Mouse (Mus musculus): ENCODE results near the gene Fhl4. TPM values are rescaled to one million over a fixed set of nuclear protein-coding genes. Genes with fewer than 3 reads are reported as not detected.

Gene Fhl4
- 1.4 and 1.7 TPM in 2 replicates for polyA plus RNA-seq (2014; fragmentation: Nextera tagmentation; extraction: Ambion mirVana)

GRCm38 (mm10) chr10:85102247-85103084 lies at the start of gene Fhl4, which contains the start of gene Tmem263:
Fhl4 (minus strand) TSS chr10:85102495.
Tmem263 (plus strand) TSS chr10:85102627.
- H3K4me2 ChIP-seq (ENCODE audit: low read depth, low read length, severe bottlenecking), result peak within 1 kb of the TSS; percentile 92
- H3K27me3 ChIP-seq (ENCODE audit: control insufficient read depth, insufficient read depth, low read length), result no peaks in the 10 kb centered on the region
- peak within 1 kb of the TSS; percentile 51 for H3K27ac ChIP-seq (ENCODE audit: low read depth, low read length)
- H3K9me3 ChIP-seq (ENCODE audit: control insufficient read depth, low read length), result no peaks in the 10 kb centered on the region
- no peaks in the 10 kb centered on the region for H3K36me3 ChIP-seq (ENCODE audit: control insufficient read depth, insufficient read depth, low read length)
- WGBS, result under 1% methylated on average over 84 of the region's 96 CpGs
- H3K9ac ChIP-seq (ENCODE audit: low read length), result peak within 1 kb of the TSS; percentile 83
- 0 out of 2 replicates have a peak, but pooled peaks cover 3% of the 10 kb centered on the region for H3K4me1 ChIP-seq (replicated peaks; ENCODE audit: control insufficient read depth, insufficient read depth, low read length)
- DNase-seq (ENCODE audit: low spot score), result peak; percentile 99
- peak; percentile 97 for ATAC-seq (replicated peaks; ENCODE audit: low FRiP score)
- H3K4me3 ChIP-seq (ENCODE audit: low read depth, low read length), result peak within 1 kb of the TSS; percentile 91

GRCm38 (mm10) chr10:85149226-85149625 lies 46.9 kb upstream of the Fhl4 start:
- H3K9me3 ChIP-seq (ENCODE audit: control insufficient read depth, low read length), result no peaks in the 10 kb centered on the region
- H3K27ac ChIP-seq (ENCODE audit: low read depth, low read length), result no peak overlapping the region
- H3K36me3 ChIP-seq (ENCODE audit: control insufficient read depth, insufficient read depth, low read length), result peaks cover 2% of the 10 kb centered on the region; the same call in 1 of the 2 replicates
- WGBS, result 82% methylated on average over 5 of the region's 5 CpGs
- DNase-seq (ENCODE audit: low spot score), result no peak
- H3K4me2 ChIP-seq (ENCODE audit: low read depth, low read length, severe bottlenecking), result no peak overlapping the region
- H3K4me1 ChIP-seq (replicated peaks; ENCODE audit: control insufficient read depth, insufficient read depth, low read length), result no peaks in the 10 kb centered on the region
- ATAC-seq (replicated peaks; ENCODE audit: low FRiP score), result no peak
- H3K9ac ChIP-seq (ENCODE audit: low read length), result no peak overlapping the region
- no peaks in the 10 kb centered on the region for H3K27me3 ChIP-seq (ENCODE audit: control insufficient read depth, insufficient read depth, low read length)
- no peak overlapping the region for H3K4me3 ChIP-seq (ENCODE audit: low read depth, low read length)

GRCm38 (mm10) chr10:85146282-85146681 lies 44.0 kb upstream of the Fhl4 start:
- DNase-seq (ENCODE audit: low spot score) (no peak), ATAC-seq (replicated peaks; ENCODE audit: low FRiP score) (no peak)
- peaks cover 2% of the 10 kb centered on the region; the same call in 1 of the 2 replicates for H3K36me3 ChIP-seq (ENCODE audit: control insufficient read depth, insufficient read depth, low read length)
- no peak overlapping the region for H3K4me3 ChIP-seq (ENCODE audit: low read depth, low read length)
- no peak overlapping the region for H3K4me2 ChIP-seq (ENCODE audit: low read depth, low read length, severe bottlenecking)
- no peak overlapping the region for H3K27ac ChIP-seq (ENCODE audit: low read depth, low read length)
- H3K9me3 ChIP-seq (ENCODE audit: control insufficient read depth, low read length), result no peaks in the 10 kb centered on the region
- H3K27me3 ChIP-seq (ENCODE audit: control insufficient read depth, insufficient read depth, low read length), result no peaks in the 10 kb centered on the region
- WGBS, result 93% methylated on average over 14 of the region's 14 CpGs
- no peak overlapping the region for H3K9ac ChIP-seq (ENCODE audit: low read length)
- H3K4me1 ChIP-seq (replicated peaks; ENCODE audit: control insufficient read depth, insufficient read depth, low read length), result no peaks in the 10 kb centered on the region

- no peak for ATAC-seq (replicated peaks; ENCODE audit: low FRiP score)
- Histone ChIP-seq H3K4me2 (ENCODE audit: low read depth, low read length, severe bottlenecking) (no peak overlapping the region), H3K9ac (ENCODE audit: low read length) (no peak overlapping the region), H3K4me1 (replicated peaks; ENCODE audit: control insufficient read depth, insufficient read depth, low read length) (no peaks in the 10 kb centered on the region), H3K27me3 (ENCODE audit: control insufficient read depth, insufficient read depth, low read length) (no peaks in the 10 kb centered on the region), H3K9me3 (ENCODE audit: control insufficient read depth, low read length) (no peaks in the 10 kb centered on the region), H3K36me3 (ENCODE audit: control insufficient read depth, insufficient read depth, low read length) (peaks cover 2% of the 10 kb centered on the region; the same call in 1 of the 2 replicates), H3K4me3 (ENCODE audit: low read depth, low read length) (no peak overlapping the region), H3K27ac (ENCODE audit: low read depth, low read length) (no peak overlapping the region)
- 87% methylated on average over 9 of the region's 9 CpGs for WGBS
- no peak for DNase-seq (ENCODE audit: low spot score)
Measured at GRCm38 (mm10) chr10:85141465-85141864, 39.2 kb upstream of the Fhl4 start.

GRCm38 (mm10) chr10:85136573-85136972 lies 34.3 kb upstream of the Fhl4 start:
- no peaks in the 10 kb centered on the region for H3K27me3 ChIP-seq (ENCODE audit: control insufficient read depth, insufficient read depth, low read length)
- H3K27ac ChIP-seq (ENCODE audit: low read depth, low read length), result no peak overlapping the region
- no peaks in the 10 kb centered on the region for H3K4me1 ChIP-seq (replicated peaks; ENCODE audit: control insufficient read depth, insufficient read depth, low read length)
- no peak overlapping the region for H3K4me3 ChIP-seq (ENCODE audit: low read depth, low read length)
- no peaks in the 10 kb centered on the region; the same call in 1 of the 2 replicates for H3K36me3 ChIP-seq (ENCODE audit: control insufficient read depth, insufficient read depth, low read length)
- H3K4me2 ChIP-seq (ENCODE audit: low read depth, low read length, severe bottlenecking), result no peak overlapping the region
- H3K9ac ChIP-seq (ENCODE audit: low read length), result no peak overlapping the region
- ATAC-seq (replicated peaks; ENCODE audit: low FRiP score) (no peak), DNase-seq (ENCODE audit: low spot score) (no peak)
- WGBS, result 88% methylated on average over 6 of the region's 6 CpGs
- H3K9me3 ChIP-seq (ENCODE audit: control insufficient read depth, low read length), result no peaks in the 10 kb centered on the region

GRCm38 (mm10) chr10:85128453-85128852 lies 26.2 kb upstream of the Fhl4 start:
- peaks cover 5% of the 10 kb centered on the region; the same call in 1 of the 2 replicates for H3K4me1 ChIP-seq (replicated peaks; ENCODE audit: control insufficient read depth, insufficient read depth, low read length)
- peak overlapping the region; percentile 68; the same call in 1 of the 2 replicates for H3K4me3 ChIP-seq (ENCODE audit: low read depth, low read length)
- no peaks in the 10 kb centered on the region for H3K9me3 ChIP-seq (ENCODE audit: control insufficient read depth, low read length)
- H3K4me2 ChIP-seq (ENCODE audit: low read depth, low read length, severe bottlenecking), result peak overlapping the region; percentile 66
- no peak overlapping the region for H3K27ac ChIP-seq (ENCODE audit: low read depth, low read length)
- H3K9ac ChIP-seq (ENCODE audit: low read length), result peak overlapping the region; percentile 25
- ATAC-seq (replicated peaks; ENCODE audit: low FRiP score) (peak; percentile 8; the same call in 1 of the 2 replicates), DNase-seq (ENCODE audit: low spot score) (no peak)
- no peaks in the 10 kb centered on the region for H3K27me3 ChIP-seq (ENCODE audit: control insufficient read depth, insufficient read depth, low read length)
- H3K36me3 ChIP-seq (ENCODE audit: control insufficient read depth, insufficient read depth, low read length), result no peaks in the 10 kb centered on the region
- 21% methylated on average over 7 of the region's 7 CpGs for WGBS

GRCm38 (mm10) chr10:85127395-85128287 lies 25.3 kb upstream of the Fhl4 start, which contains the start of gene Mterf2:
Mterf2 (minus strand) TSS chr10:85128027.
- WGBS, result 8% methylated on average over 20 of the region's 20 CpGs
- Histone ChIP-seq H3K27ac (ENCODE audit: low read depth, low read length) (no peak within 1 kb of the TSS), H3K4me2 (ENCODE audit: low read depth, low read length, severe bottlenecking) (peak within 1 kb of the TSS; percentile 66), H3K9me3 (ENCODE audit: control insufficient read depth, low read length) (no peaks in the 10 kb centered on the region), H3K9ac (ENCODE audit: low read length) (peak within 1 kb of the TSS; percentile 73), H3K27me3 (ENCODE audit: control insufficient read depth, insufficient read depth, low read length) (no peaks in the 10 kb centered on the region), H3K4me3 (ENCODE audit: low read depth, low read length) (peak within 1 kb of the TSS; percentile 68), H3K4me1 (replicated peaks; ENCODE audit: control insufficient read depth, insufficient read depth, low read length) (peaks cover 5% of the 10 kb centered on the region; the same call in 1 of the 2 replicates), H3K36me3 (ENCODE audit: control insufficient read depth, insufficient read depth, low read length) (no peaks in the 10 kb centered on the region; the same call in 1 of the 2 replicates)
- DNase-seq (ENCODE audit: low spot score) (peak; percentile 93), ATAC-seq (replicated peaks; ENCODE audit: low FRiP score) (peak; percentile 100)

GRCm38 (mm10) chr10:85125184-85125583 lies 22.9 kb upstream of the Fhl4 start:
- no peak overlapping the region for H3K4me2 ChIP-seq (ENCODE audit: low read depth, low read length, severe bottlenecking)
- DNase-seq (ENCODE audit: low spot score) (no peak), ATAC-seq (replicated peaks; ENCODE audit: low FRiP score) (no peak)
- WGBS, result 89% methylated on average over 13 of the region's 13 CpGs
- H3K4me1 ChIP-seq (replicated peaks; ENCODE audit: control insufficient read depth, insufficient read depth, low read length), result peaks cover 5% of the 10 kb centered on the region; the same call in 1 of the 2 replicates
- no peak overlapping the region for H3K4me3 ChIP-seq (ENCODE audit: low read depth, low read length)
- no peaks in the 10 kb centered on the region; the same call in 1 of the 2 replicates for H3K36me3 ChIP-seq (ENCODE audit: control insufficient read depth, insufficient read depth, low read length)
- H3K27ac ChIP-seq (ENCODE audit: low read depth, low read length), result no peak overlapping the region
- no peaks in the 10 kb centered on the region for H3K9me3 ChIP-seq (ENCODE audit: control insufficient read depth, low read length)
- H3K9ac ChIP-seq (ENCODE audit: low read length), result no peak overlapping the region
- no peaks in the 10 kb centered on the region for H3K27me3 ChIP-seq (ENCODE audit: control insufficient read depth, insufficient read depth, low read length)

Measured in forebrain, embryonic 11.5 days (tissue).